Mouse (Mus musculus) cerebellum, adult 2 months (tissue): Measurements from ENCODE around the gene Olfr270.

Experiments used
- CTCF ChIP-seq: fragments of 200-500 bp; IDR thresholded peaks from 2 replicates; pipeline ENCODE4 v1.5.1; 2011; ENCODE audit warnings: low read depth, mild to moderate bottlenecking, control low read depth, low read length, moderate library complexity, borderline replicate concordance; ENCODE audit not compliant: insufficient read depth
- POLR2A ChIP-seq: fragments of 200-500 bp; IDR thresholded peaks from 2 replicates; pipeline ENCODE4 v1.6.1; 2011; ENCODE audit warnings: low read length, control low read depth, borderline replicate concordance; ENCODE audit not compliant: insufficient read depth

GRCm38 (mm10) chr4:52958693-52959092, 5.7 kb upstream of the Olfr270 start:
- TF ChIP-seq CTCF (peak; percentile 54; the same call in 1 of the 2 replicates), POLR2A (no peak)
